Mouse (Mus musculus) CD4-positive naive resting alpha-beta T cell, adult 76 days (primary cell): Measurements from ENCODE around the gene Lrrc75b. TPM values are rescaled to one million over a fixed set of nuclear protein-coding genes. Genes with fewer than 3 reads are reported as not detected.

ENCODE experiments used
- total RNA-seq: library from RNA; stranded (reverse); gene quantifications from one replicate; pipeline ENCODE4 v1.2.4, GENCODE M21; 2023

Gene Lrrc75b
- 4.3 TPM for total RNA-seq

GRCm38 (mm10) chr10:75559676-75560548 is at the start of gene Lrrc75b:
Gene Lrrc75b (minus strand): TSS chr10:75560330.

GRCm38 (mm10) chr10:75589129-75589528 is 29.0 kb upstream of the Lrrc75b start, which contains the start of gene Ggt5:
Gene Ggt5 (plus strand): TSS chr10:75589340.

GRCm38 (mm10) chr10:75561071-75561654 is 1.0 kb upstream of the Lrrc75b start, which contains the start of gene Ggt1:
Gene Ggt1 (plus strand): TSS chr10:75561604.

GRCm38 (mm10) chr10:75517758-75518143 is 42.4 kb downstream of the Lrrc75b start, which contains the start of gene Gucd1:
Gene Gucd1 (minus strand): TSS chr10:75517972.

GRCm38 (mm10) chr10:75517073-75517757 is 42.9 kb downstream of the Lrrc75b start, which contains the start of gene Snrpd3:
Gene Snrpd3 (plus strand): TSS chr10:75517551.

Other genes starting within 250 kb of the Lrrc75b start
- 16.9 TPM for gene Adora2a, start 243.5 kb downstream of the Lrrc75b start, total RNA-seq
- gene Upb1, start 159.2 kb downstream of the Lrrc75b start, total RNA-seq, result not detected
- 116 TPM for gene Snrpd3, start 42.8 kb downstream of the Lrrc75b start, total RNA-seq
- 45.1 TPM for gene Gucd1, start 42.4 kb downstream of the Lrrc75b start, total RNA-seq
- 21.5 TPM for gene Ggt1, start 1.3 kb upstream of the Lrrc75b start, total RNA-seq
- gene Ggt5, start 29.0 kb upstream of the Lrrc75b start, total RNA-seq, result 28.1 TPM
- gene Susd2, start 83.7 kb upstream of the Lrrc75b start, total RNA-seq, result 4.5 TPM
- gene Cabin1, start 204.0 kb upstream of the Lrrc75b start, total RNA-seq, result 113 TPM
- 22.5 TPM for gene Ddt, start 213.1 kb upstream of the Lrrc75b start, total RNA-seq
- not detected for gene Gm20441, start 220.6 kb upstream of the Lrrc75b start, total RNA-seq
- 1.4 TPM for gene Gstt3, start 221.1 kb upstream of the Lrrc75b start, total RNA-seq
- gene Gstt1, start 238.3 kb upstream of the Lrrc75b start, total RNA-seq, result not detected